Mouse (Mus musculus): ENCODE results near the gene Fbxo3.
A peak's percentile ranks its signal among the peaks of the same experiment; 100 is the strongest.
"Not testable (repeated sequence)": the region's sequence is repeated elsewhere in the genome, so short reads cannot be mapped to it uniquely, and the experiment has no call there.

Fbxo3 gene

DNA sequence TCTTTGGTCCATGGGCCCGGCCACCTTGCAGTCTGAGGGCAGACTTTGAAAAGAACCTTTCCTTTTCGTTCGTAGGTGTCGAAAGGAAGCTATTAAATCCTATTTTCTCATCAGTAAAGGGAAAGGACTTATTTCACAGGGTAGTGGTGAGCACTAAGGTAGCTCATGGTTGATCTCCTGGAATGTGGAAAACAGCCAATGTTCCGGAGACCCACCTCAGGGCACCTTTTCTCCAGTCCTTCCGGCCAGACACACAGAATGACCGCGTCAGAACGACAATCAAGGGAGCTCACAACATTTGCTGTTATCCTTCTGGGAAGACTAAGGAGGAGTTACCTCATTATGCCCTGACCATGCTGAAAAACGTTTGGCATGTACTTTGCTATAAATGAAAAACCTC lies 68.7 kb downstream of the Fbxo3 start:
- DNase-seq (ENCODE audit: inconsistent ontology term), result peak; percentile 19

DNA sequence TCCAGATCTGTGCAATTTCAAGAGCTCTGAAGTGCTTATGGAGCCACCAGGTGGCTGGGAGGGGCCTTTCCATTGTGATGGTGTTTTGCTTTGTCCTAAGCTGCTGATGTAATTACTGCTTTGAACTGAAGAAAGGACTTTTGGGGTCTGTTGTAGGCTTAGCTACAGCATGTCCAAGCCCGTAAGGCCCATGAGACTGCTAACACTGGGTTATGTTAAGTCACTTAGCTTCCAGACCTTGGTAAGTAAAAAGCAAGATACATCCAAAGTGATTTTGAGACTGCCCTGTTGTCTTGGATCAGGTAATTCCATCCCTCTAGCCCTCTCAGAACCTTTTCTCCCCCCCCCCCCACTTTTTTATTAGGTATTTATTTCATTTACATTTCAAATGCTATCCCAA lies 69.3 kb downstream of the Fbxo3 start:
- DNase-seq (ENCODE audit: inconsistent ontology term), result not testable (repeated sequence)

- not testable (repeated sequence) for DNase-seq (ENCODE audit: inconsistent ontology term)
Measured at GRCm38 (mm10) chr2:104097396-104097795, 69.9 kb downstream of the Fbxo3 start.

DNA sequence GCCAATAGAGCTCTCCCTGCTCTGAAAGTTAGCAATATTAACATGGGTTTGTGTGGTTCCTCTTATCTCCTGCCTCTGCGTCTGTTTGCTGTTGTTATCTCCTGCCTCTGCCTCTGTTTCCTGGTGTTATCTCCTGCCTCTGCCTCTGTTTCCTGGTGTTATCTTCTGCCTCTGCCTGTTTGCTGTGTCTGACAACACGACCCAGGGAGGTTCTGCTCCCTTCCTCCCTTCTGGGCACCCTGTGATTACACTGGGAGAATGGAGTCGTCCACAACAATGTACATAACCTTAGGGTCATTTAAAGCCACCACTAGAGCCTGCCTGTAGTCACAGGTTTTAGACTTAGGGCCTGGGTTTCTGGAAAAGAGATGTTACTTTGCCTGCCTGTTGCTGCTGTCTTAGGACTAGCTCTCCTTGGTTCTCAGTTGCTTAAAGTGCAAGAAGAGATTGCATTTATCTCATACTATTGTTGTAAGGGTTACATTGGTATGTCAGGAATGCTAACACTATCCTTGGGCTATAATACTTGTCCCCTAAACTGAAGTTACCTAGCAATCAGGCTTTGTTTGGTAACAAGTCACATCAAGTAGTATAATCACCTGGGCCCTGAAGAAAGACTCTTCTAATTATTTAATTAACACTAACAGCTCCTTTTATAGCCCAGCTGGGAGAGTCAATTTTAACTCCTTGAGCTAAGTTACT lies 71.2 kb downstream of the Fbxo3 start:
- peak; percentile 38 for DNase-seq (ENCODE audit: inconsistent ontology term)

GRCm38 (mm10) chr2:104099231-104099585 lies 71.7 kb downstream of the Fbxo3 start:
- DNase-seq (ENCODE audit: inconsistent ontology term), result no peak

DNA sequence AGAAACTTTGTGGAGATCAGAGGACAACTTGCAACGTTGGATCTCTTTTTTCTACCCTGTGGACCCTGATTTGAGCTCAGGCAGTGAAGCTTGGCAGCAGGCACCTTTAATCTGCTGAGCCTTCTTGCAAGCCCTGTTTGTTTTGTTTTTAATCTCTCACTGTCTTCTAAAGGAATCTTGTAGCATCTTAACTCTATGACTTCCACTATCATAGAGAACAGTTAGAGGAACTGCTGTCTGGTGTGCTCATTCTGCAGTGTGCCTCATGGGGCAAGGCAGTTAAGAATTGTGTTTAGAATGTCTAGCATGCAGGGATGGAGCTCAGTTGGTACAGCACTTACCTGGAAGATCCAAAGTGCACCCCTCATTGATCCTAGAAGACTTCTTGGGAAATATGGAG lies 72.4 kb downstream of the Fbxo3 start:
- no peak for DNase-seq (ENCODE audit: inconsistent ontology term)

GRCm38 (mm10) chr2:104104800-104105199 lies 77.3 kb downstream of the Fbxo3 start:
- no peak for DNase-seq (ENCODE audit: inconsistent ontology term)

DNA sequence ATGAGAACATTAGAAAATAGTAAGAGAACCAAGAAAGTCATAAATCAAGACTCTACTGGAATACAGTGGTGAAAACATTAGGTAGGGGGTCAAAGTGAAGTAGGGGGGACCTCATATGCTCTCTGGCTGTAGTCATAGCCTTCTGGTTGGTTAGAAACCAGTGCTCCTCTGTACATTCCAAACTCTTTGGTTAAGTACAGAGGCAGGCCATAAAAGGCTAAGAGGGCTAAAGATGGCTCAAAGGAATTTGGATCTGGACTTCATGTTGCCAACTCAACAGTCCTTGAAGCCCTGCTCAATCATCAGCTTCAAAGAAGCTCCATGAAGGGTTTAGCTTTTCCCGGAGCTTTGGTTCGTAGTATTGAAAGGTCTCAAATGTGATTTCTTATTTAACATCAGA lies 81.5 kb downstream of the Fbxo3 start:
- not testable (repeated sequence) for DNase-seq (ENCODE audit: inconsistent ontology term)

- DNase-seq (ENCODE audit: inconsistent ontology term), result peak; percentile 16
Measured at GRCm38 (mm10) chr2:104109528-104109927, 82.0 kb downstream of the Fbxo3 start.

- DNase-seq (ENCODE audit: inconsistent ontology term), result no peak
Measured at GRCm38 (mm10) chr2:104110031-104110430, 82.5 kb downstream of the Fbxo3 start.

DNA sequence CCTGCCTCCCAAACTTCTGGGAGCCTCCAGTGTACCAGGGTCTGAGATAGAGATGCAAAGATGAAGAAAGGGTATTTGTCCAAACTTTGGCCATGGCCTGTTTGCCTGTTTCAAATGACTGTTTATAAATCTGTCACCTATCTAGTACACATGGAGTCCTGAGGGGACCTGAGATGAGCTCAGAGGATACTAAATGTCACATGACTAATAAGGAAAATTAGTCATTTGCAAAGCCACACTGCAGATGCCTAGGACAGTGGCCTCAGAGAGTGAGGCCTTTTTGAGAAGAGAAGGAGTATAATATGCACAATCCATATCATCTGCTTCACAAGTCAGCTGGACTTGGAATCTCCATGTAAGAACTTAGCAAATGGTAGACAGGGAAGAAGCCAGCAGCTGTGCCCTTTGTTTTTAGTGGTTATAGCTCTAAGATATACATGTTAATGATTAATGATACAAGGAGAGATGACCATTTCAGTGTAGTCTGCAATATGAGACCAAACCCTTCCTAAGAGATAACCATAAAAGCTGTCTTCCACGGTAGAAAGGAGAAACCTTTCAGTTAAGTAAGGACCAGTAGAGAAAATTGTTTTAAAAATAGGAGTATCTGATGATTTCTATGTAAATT lies 83.8 kb downstream of the Fbxo3 start:
- DNase-seq (ENCODE audit: inconsistent ontology term), result not testable (repeated sequence)

Measured in Muller cell, postnatal 12 days (primary cell).